Mouse (Mus musculus) liver, embryonic 14.5 days (tissue): Measurements from ENCODE around the gene Tmem80.

ENCODE experiments used
- CTCF ChIP-seq: IDR thresholded peaks from 2 replicates; pipeline ENCODE4 v1.5.1; 2016; ENCODE audit warnings: antibody characterized with exemption, low read depth, control low read depth
- EP300 ChIP-seq: IDR thresholded peaks from 2 replicates; pipeline ENCODE4 v1.6.1; 2016; ENCODE audit warnings: antibody characterized with exemption, low read depth

DNA sequence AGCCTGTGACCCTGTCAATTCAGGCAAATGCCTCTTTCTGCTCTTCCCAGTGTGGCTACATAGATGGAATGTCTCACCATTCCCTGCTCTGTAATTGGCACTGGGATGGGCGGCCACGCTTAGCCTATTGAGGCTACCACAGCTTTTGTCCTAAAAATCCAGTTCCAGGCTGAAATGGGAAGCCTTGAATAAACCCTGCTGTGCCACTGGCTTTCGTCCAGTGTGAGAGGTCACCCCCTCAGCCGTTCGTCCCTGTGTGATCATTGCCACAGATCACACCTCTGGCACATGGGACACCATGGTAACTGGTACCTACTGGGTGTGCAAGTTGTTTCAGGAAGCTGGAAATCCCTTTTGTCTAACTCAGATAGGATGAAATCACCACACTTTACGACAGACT, 46.1 kb downstream of the Tmem80 start:
- no peak for TF ChIP-seq CTCF
- TF ChIP-seq EP300, result no peak
